Mouse (Mus musculus) forebrain, embryonic 11.5 days (tissue): ENCODE results near the gene Dclk1. TPM values are rescaled to one million over a fixed set of nuclear protein-coding genes. Genes with fewer than 3 reads are reported as not detected.

Source experiments
- ATAC-seq: fragments of 200-750 bp; cut with Nextera tagmentation; replicated peaks from 2 replicates; pipeline ENCODE4 v1.8.0; 2017; ENCODE audit warnings: moderate TSS enrichment; ENCODE audit not compliant: low FRiP score
- DNase-seq: peaks from one replicate; pipeline ENCODE4 v3.0.0-alpha.2; 2017; ENCODE audit warnings: low spot score
- H3K27ac ChIP-seq: fragments of 300-500 bp; sonication (generic); 2 replicates; pipeline ENCODE4 v1.5.1; 2014; ENCODE audit warnings: low read depth, low read length
- H3K27me3 ChIP-seq: fragments of 300-500 bp; sonication (generic); 2 replicates; pipeline ENCODE4 v1.6.1; 2014; ENCODE audit warnings: mild to moderate bottlenecking, low read length, mixed read lengths; ENCODE audit not compliant: control insufficient read depth, insufficient read depth
- H3K36me3 ChIP-seq: fragments of 300-500 bp; sonication (generic); 2 replicates; pipeline ENCODE4 v1.6.1; 2014; ENCODE audit warnings: mild to moderate bottlenecking, low read length, moderate library complexity, mixed read lengths; ENCODE audit not compliant: control insufficient read depth, insufficient read depth
- H3K4me1 ChIP-seq: fragments of 300-500 bp; sonication (generic); replicated peaks from 2 replicates; pipeline ENCODE4 v1.6.1; 2014; ENCODE audit warnings: low read length, mixed read lengths; ENCODE audit not compliant: control insufficient read depth, insufficient read depth
- H3K4me2 ChIP-seq: fragments of 300-500 bp; sonication (generic); 2 replicates; pipeline ENCODE4 v1.6.1; 2014; ENCODE audit warnings: low read depth, mild to moderate bottlenecking, low read length, moderate library complexity, mixed read lengths; ENCODE audit not compliant: severe bottlenecking
- H3K4me3 ChIP-seq: fragments of 300-500 bp; sonication (generic); 2 replicates; pipeline ENCODE4 v1.5.1; 2014; ENCODE audit warnings: low read depth, low read length
- H3K9ac ChIP-seq: fragments of 300-500 bp; sonication (generic); 2 replicates; pipeline ENCODE4 v1.6.1; 2014; ENCODE audit warnings: low read length
- H3K9me3 ChIP-seq: fragments of 300-500 bp; sonication (generic); 2 replicates; pipeline ENCODE4 v1.6.1; 2016; ENCODE audit warnings: low read length, mixed read lengths; ENCODE audit not compliant: control insufficient read depth
- WGBS: fragments of 180-500 bp; shearing (Covaris S2); extraction: QIAGEN DNeasy Blood & Tissue Kit; methylation state at CpG from one replicate; pipeline ENCODE4 v1.1.7; 2014; 5-methylcytosine and 5-hydroxymethylcytosine counted together
- polyA plus RNA-seq: library from polyadenylated mRNA; unstranded; fragments of >200 nt; fragmentation: Nextera tagmentation; extraction: Ambion mirVana; gene quantifications from 2 replicates; pipeline ENCODE4 v1.2.1, GENCODE M21; 2014

The Dclk1 gene
- polyA plus RNA-seq, 1 experiment from 2014 or later = 77.5 TPM

- DNase-seq (no peak), ATAC-seq (no peak)
- Histone ChIP-seq H3K36me3 (no peaks in the 10 kb centered on the region; the same call in 1 of the 2 replicates), H3K27ac (no peak overlapping the region), H3K4me2 (no peak overlapping the region), H3K9me3 (no peaks in the 10 kb centered on the region), H3K4me3 (no peak overlapping the region), H3K4me1 (0 out of 2 replicates have a peak, but pooled peaks cover 1% of the 10 kb centered on the region), H3K9ac (no peak overlapping the region), H3K27me3 (no peaks in the 10 kb centered on the region)
- 89% methylated on average over 12 of the region's 12 CpGs for WGBS
These were observed 247.2 kb downstream of the Dclk1 start for GRCm38 (mm10) chr3:55489231-55489990.

- 0 out of 2 replicates have a peak, but pooled peaks have one; percentile 24 for ATAC-seq
- Histone ChIP-seq H3K9me3 (no peaks in the 10 kb centered on the region), H3K27ac (no peak overlapping the region), H3K27me3 (no peaks in the 10 kb centered on the region), H3K4me3 (no peak overlapping the region), H3K36me3 (no peaks in the 10 kb centered on the region), H3K9ac (no peak overlapping the region), H3K4me2 (no peak overlapping the region), H3K4me1 (0 out of 2 replicates have a peak, but pooled peaks cover 1% of the 10 kb centered on the region)
- WGBS = 24% methylated on average over 6 of the region's 6 CpGs
- DNase-seq = no peak
These were observed 249.9 kb downstream of the Dclk1 start for GRCm38 (mm10) chr3:55492021-55492420.

GRCm38 (mm10) chr3:55494348-55494747 lies 252.2 kb downstream of the Dclk1 start:
- no peaks in the 10 kb centered on the region for H3K9me3 ChIP-seq
- no peak overlapping the region for H3K4me3 ChIP-seq
- H3K4me2 ChIP-seq = no peak overlapping the region
- WGBS = 42% methylated on average over 4 of the region's 4 CpGs
- no peak overlapping the region for H3K9ac ChIP-seq
- no peak overlapping the region for H3K27ac ChIP-seq
- ATAC-seq (no peak), DNase-seq (no peak)
- H3K27me3 ChIP-seq = no peaks in the 10 kb centered on the region
- 0 out of 2 replicates have a peak, but pooled peaks cover 1% of the 10 kb centered on the region for H3K4me1 ChIP-seq
- no peaks in the 10 kb centered on the region for H3K36me3 ChIP-seq

GRCm38 (mm10) chr3:55495231-55495630 lies 253.1 kb downstream of the Dclk1 start:
- Histone ChIP-seq H3K4me1 (0 out of 2 replicates have a peak, but pooled peaks cover 1% of the 10 kb centered on the region), H3K4me3 (no peak overlapping the region), H3K27me3 (no peaks in the 10 kb centered on the region), H3K9me3 (no peaks in the 10 kb centered on the region), H3K9ac (no peak overlapping the region), H3K36me3 (no peaks in the 10 kb centered on the region), H3K4me2 (no peak overlapping the region), H3K27ac (no peak overlapping the region)
- ATAC-seq = no peak
- 81% methylated on average over 7 of the region's 7 CpGs for WGBS
- no peak for DNase-seq

DNA sequence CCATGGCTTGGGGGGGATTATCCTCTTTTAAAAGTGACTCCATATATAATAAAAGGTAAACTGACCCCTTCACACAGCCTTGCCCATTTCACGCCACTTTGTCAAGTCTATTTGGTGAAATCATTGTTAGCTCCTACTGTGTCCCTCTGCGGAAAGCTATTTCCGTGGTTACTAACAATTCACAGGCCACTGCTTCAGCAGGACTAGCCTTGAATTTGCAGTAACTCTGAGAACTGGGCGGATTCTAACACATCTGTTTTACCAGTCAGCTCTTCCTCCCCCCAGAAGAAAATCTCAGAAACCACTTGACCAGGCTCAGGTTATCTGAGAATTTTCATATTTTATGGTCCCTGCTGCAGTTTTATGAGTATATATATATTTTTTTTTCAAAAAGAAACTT lies 253.7 kb downstream of the Dclk1 start:
- H3K27ac ChIP-seq = no peak overlapping the region
- H3K4me1 ChIP-seq = 0 out of 2 replicates have a peak, but pooled peaks cover 1% of the 10 kb centered on the region
- no peaks in the 10 kb centered on the region for H3K36me3 ChIP-seq
- no peak for DNase-seq
- H3K9ac ChIP-seq = no peak overlapping the region
- 10% methylated on average over 4 of the region's 4 CpGs for WGBS
- H3K27me3 ChIP-seq = no peaks in the 10 kb centered on the region
- no peaks in the 10 kb centered on the region for H3K9me3 ChIP-seq
- ATAC-seq = no peak
- no peak overlapping the region for H3K4me2 ChIP-seq
- H3K4me3 ChIP-seq = no peak overlapping the region

DNA sequence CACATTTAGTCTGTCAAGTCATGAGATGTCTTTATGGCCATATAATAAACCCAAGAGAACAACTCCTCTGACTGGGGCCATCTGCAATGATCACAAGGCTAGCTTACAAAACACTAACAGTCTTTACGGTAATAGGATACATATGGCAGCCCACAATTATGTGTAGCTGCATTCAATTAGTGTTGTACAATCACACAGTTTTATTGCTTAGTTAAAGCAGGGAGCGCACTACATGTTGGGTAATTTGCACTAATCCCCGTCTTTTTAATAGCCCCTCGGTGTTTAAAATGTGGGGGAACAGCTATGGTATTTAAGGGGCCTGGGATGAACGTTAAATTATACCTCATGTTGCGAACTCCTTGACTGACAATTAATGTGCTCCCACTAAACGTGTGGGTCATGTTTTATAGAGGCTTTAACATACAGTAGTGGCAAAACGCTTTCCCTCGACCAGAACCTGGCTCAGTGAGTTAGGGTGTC lies 254.3 kb downstream of the Dclk1 start:
- Histone ChIP-seq H3K9ac (no peak overlapping the region), H3K27ac (no peak overlapping the region), H3K9me3 (no peaks in the 10 kb centered on the region), H3K4me2 (no peak overlapping the region), H3K27me3 (no peaks in the 10 kb centered on the region), H3K4me1 (0 out of 2 replicates have a peak, but pooled peaks cover 1% of the 10 kb centered on the region), H3K4me3 (no peak overlapping the region), H3K36me3 (no peaks in the 10 kb centered on the region)
- ATAC-seq (no peak), DNase-seq (no peak)
- WGBS = 63% methylated on average over 9 of the region's 9 CpGs

- H3K4me2 ChIP-seq = no peak overlapping the region
- ATAC-seq = no peak
- no peaks in the 10 kb centered on the region for H3K27me3 ChIP-seq
- no peaks in the 10 kb centered on the region for H3K36me3 ChIP-seq
- H3K9ac ChIP-seq = no peak overlapping the region
- WGBS = 91% methylated on average over 7 of the region's 7 CpGs
- DNase-seq = no peak
- H3K4me1 ChIP-seq = no peaks in the 10 kb centered on the region
- no peak overlapping the region for H3K27ac ChIP-seq
- no peaks in the 10 kb centered on the region for H3K9me3 ChIP-seq
- H3K4me3 ChIP-seq = no peak overlapping the region
These were observed 257.1 kb downstream of the Dclk1 start for GRCm38 (mm10) chr3:55499298-55499697.

DNA sequence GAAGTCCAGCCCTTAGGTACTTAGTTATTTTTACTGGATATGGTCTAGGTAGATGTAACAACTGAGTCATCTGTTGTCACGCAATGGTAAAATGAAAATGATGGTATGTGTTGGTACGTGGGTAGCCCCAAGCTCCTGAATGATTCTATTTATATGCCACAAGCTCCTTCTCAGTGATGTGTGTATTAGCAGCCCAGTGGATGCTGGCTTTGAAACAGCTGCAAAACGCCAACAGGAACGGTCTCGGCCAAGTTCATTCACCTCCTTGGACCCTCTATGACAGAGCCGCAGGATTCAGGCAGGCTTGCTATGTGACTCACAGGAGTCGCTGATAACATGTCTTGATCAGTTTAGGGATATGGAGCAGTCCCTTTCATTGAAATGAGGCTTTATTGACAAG lies 268.0 kb downstream of the Dclk1 start:
- H3K27me3 ChIP-seq = no peaks in the 10 kb centered on the region
- H3K4me3 ChIP-seq = no peak overlapping the region
- 95% methylated on average over 7 of the region's 7 CpGs for WGBS
- no peak overlapping the region for H3K27ac ChIP-seq
- no peaks in the 10 kb centered on the region for H3K4me1 ChIP-seq
- no peak overlapping the region for H3K4me2 ChIP-seq
- no peaks in the 10 kb centered on the region for H3K36me3 ChIP-seq
- H3K9me3 ChIP-seq = no peaks in the 10 kb centered on the region
- no peak overlapping the region for H3K9ac ChIP-seq
- ATAC-seq = no peak
- DNase-seq = no peak

DNA sequence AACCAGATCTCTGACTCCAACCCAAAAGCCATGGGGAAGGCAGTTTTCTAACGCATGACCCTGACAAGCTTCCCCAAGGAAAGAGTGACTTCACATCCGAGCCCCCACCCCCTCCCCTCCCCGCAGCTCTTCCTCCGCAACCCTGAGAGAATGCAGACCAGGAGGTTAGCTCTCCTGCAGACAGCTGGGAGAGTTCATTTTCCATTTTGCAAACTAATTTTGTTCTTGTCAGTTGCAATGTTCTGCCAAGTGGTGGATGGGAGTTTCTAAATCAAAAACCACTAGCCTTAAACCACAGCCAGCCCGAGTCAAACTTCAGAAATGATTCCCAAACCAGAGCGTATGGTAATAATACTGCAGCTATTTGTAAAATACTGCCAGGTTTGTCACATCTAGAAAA lies 269.5 kb downstream of the Dclk1 start:
- Histone ChIP-seq H3K36me3 (no peaks in the 10 kb centered on the region), H3K27me3 (no peaks in the 10 kb centered on the region), H3K9me3 (no peaks in the 10 kb centered on the region), H3K4me3 (no peak overlapping the region), H3K9ac (no peak overlapping the region), H3K27ac (no peak overlapping the region), H3K4me2 (no peak overlapping the region), H3K4me1 (no peaks in the 10 kb centered on the region)
- DNase-seq (no peak), ATAC-seq (no peak)
- 84% methylated on average over 6 of the region's 6 CpGs for WGBS
